Mouse (Mus musculus) gastrocnemius, adult 2 months (tissue): ENCODE measurements around the gene Ajm1. TPM values are rescaled to one million over a fixed set of nuclear protein-coding genes. Genes with fewer than 3 reads are reported as not detected.

Experiments used
- DNase-seq: peaks from one replicate; pipeline ENCODE4 v3.0.0; 2022
- H3K27ac ChIP-seq: fragments of 200-600 bp; 2 replicates; pipeline ENCODE4 v1.8.1; 2022; ENCODE audit warnings: mild to moderate bottlenecking
- H3K4me3 ChIP-seq: fragments of 200-600 bp; 2 replicates; pipeline ENCODE4 v1.8.1; 2022; ENCODE audit warnings: mild to moderate bottlenecking, moderate library complexity
- CTCF ChIP-seq: fragments of 200-600 bp; IDR thresholded peaks from 2 replicates; pipeline ENCODE4 v1.8.1; 2022; ENCODE audit warnings: antibody characterized with exemption, mild to moderate bottlenecking, moderate library complexity
- intact Hi-C: fragments of 180-260 bp; cut with DNase I; formaldehyde crosslinking; loops from one replicate; pipeline ENCODE4 v1.15.1; 2025
- total RNA-seq, 2 experiments: library from RNA; stranded (reverse); gene quantifications; 2 replicates each; pipeline ENCODE4 v1.2.3; 2021

Ajm1 gene
- total RNA-seq, 2 experiments from 2014 or later = not detected

- peak; percentile 61 for DNase-seq
- peak overlapping the region; percentile 53 for H3K27ac ChIP-seq
- H3K4me3 ChIP-seq = no peak overlapping the region
- no peak for TF ChIP-seq CTCF
- intact Hi-C loops = no loop called here
These were observed 54.9 kb downstream of the Ajm1 start for GRCm38 (mm10) chr2:25526510-25527302.

Other genes with a start within 250 kb of the Ajm1 start
- 10 to 100 TPM; 12.9 to 16.0 TPM for gene Man1b1, start 249.4 kb downstream of the Ajm1 start, total RNA-seq
- gene Dpp7, start 225.4 kb downstream of the Ajm1 start, total RNA-seq = 10 to 100 TPM; 14.0 to 16.5 TPM
- gene Uap1l1, start 216.1 kb downstream of the Ajm1 start, total RNA-seq = 1 to 10 TPM; 4.3 to 5.4 TPM
- not detected for gene Sapcd2, start 209.4 kb downstream of the Ajm1 start, total RNA-seq
- 1 to 10 TPM; 6.5 to 8.8 TPM for gene Entpd2, start 185.9 kb downstream of the Ajm1 start, total RNA-seq
- gene Npdc1, start 182.4 kb downstream of the Ajm1 start, total RNA-seq = 10 to 100 TPM; 14.9 to 16.9 TPM
- not detected for gene Fut7, start 158.5 kb downstream of the Ajm1 start, total RNA-seq
- 10 to 100 TPM; 15.1 to 15.3 TPM for gene Abca2, start 153.1 kb downstream of the Ajm1 start, total RNA-seq
- gene Clic3, start 124.9 kb downstream of the Ajm1 start, total RNA-seq = 1 to 10 TPM in 1 of 2 experiments, under 1 TPM in 1; 0.31 to 1.1 TPM
- 10 to 100 TPM; 13.6 to 14.4 TPM for gene Paxx, start 120.7 kb downstream of the Ajm1 start, total RNA-seq
- gene Ptgds, start 111.7 kb downstream of the Ajm1 start, total RNA-seq = not detected
- not detected for gene Lcn12, start 87.8 kb downstream of the Ajm1 start, total RNA-seq
- gene Fbxw5, start 81.0 kb downstream of the Ajm1 start, total RNA-seq = 10 to 100 TPM; 76.9 to 88.4 TPM
- gene C8g, start 80.0 kb downstream of the Ajm1 start, total RNA-seq = 1 to 10 TPM; 1.1 to 1.6 TPM
- gene Traf2, start 34.8 kb downstream of the Ajm1 start, total RNA-seq = 10 to 100 TPM; 12.4 to 13.1 TPM
- gene Edf1, start 23.9 kb downstream of the Ajm1 start, total RNA-seq = 100 to 1,000 TPM; 152 to 179 TPM
- 1 to 10 TPM; 1.6 to 4.0 TPM for gene Mamdc4, start 6.9 kb downstream of the Ajm1 start, total RNA-seq
- gene Phpt1, start 6.5 kb downstream of the Ajm1 start, total RNA-seq = 10 to 100 TPM; 52.7 to 64.7 TPM
- gene Rabl6, start 26.8 kb upstream of the Ajm1 start, total RNA-seq = 10 to 100 TPM; 85.6 to 95.2 TPM
- not detected for gene Ccdc183, start 35.9 kb upstream of the Ajm1 start, total RNA-seq
- 10 to 100 TPM; 14.9 to 15.1 TPM for gene Tmem141, start 40.2 kb upstream of the Ajm1 start, total RNA-seq
- gene Fcna, start 46.3 kb upstream of the Ajm1 start, total RNA-seq = 1 to 10 TPM; 1.8 to 5.3 TPM
- gene Lcn8, start 71.4 kb upstream of the Ajm1 start, total RNA-seq = 1 to 10 TPM; 3.3 to 5.1 TPM
- gene Lcn5, start 76.2 kb upstream of the Ajm1 start, total RNA-seq = not detected
- gene Lcn6, start 95.0 kb upstream of the Ajm1 start, total RNA-seq = not detected
- not detected for gene Lcn10, start 101.0 kb upstream of the Ajm1 start, total RNA-seq
- not detected for gene Obp2a, start 118.3 kb upstream of the Ajm1 start, total RNA-seq
- gene Bmyc, start 125.0 kb upstream of the Ajm1 start, total RNA-seq = 10 to 100 TPM; 11.4 to 13.1 TPM
- gene Obp2b, start 155.3 kb upstream of the Ajm1 start, total RNA-seq = not detected
- gene Lcn3, start 183.8 kb upstream of the Ajm1 start, total RNA-seq = not detected
- gene Lcn11, start 195.3 kb upstream of the Ajm1 start, total RNA-seq = not detected
- not detected for gene Gm13539, start 200.5 kb upstream of the Ajm1 start, total RNA-seq
- not detected for gene Glt6d1, start 234.1 kb upstream of the Ajm1 start, total RNA-seq
- gene Lcn9, start 241.4 kb upstream of the Ajm1 start, total RNA-seq = not detected